Mouse (Mus musculus) skeletal muscle tissue, adult 2 months (tissue): ENCODE measurements at regions not wholly inside any gene's neighbourhood (a gene's known extent, or its start where the extent isn't known, plus 50 kb on each side); places are given as distances from the start of the nearest gene placed in this dataset.

Experiments used
- DNase-seq: peaks from one replicate; pipeline ENCODE4 v3.0.0-alpha.2; 2012; ENCODE audit warnings: low read depth, low spot score

DNA sequence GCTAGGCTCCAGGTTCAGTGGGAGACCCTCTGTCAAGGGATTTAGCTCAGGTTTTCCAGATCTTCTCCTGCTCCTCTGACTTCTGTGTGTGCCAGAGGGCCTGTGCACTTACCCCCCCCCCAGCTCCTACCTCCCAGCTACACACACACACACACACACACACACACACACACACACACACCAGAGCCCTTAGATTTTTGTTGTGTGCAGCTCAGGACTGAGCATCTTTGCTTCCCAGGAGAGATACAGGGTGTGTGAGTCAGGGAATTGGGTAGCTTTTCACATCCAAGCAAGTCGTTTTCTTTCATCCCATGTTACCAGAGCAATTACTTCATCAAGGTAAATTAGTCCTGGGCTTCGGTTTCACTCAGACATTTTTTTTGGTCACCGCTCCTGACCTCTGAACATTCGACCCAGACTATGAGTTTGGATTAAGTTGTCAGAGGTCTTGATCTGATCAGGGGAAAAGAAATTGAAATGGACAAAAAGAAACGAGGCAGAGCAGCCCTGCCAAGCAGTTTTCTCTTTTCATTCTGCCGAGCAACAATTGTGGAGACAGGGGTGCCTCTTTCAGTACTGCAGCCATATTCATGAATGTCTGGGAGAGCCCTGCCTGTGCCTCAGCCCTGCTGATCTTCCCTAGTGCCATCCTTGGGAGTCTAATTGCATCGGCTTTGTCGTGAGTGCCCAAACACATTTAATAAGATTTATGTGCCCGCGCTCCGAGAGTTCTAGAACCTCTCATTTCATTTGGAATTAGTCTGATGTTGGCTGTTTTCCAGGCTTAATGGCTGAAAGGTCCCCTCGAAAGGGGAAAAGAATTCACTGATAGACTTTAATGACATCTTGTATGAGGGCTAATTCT, 241.3 kb downstream of the 1500009L16Rik start:
- DNase-seq, result no peak

DNA sequence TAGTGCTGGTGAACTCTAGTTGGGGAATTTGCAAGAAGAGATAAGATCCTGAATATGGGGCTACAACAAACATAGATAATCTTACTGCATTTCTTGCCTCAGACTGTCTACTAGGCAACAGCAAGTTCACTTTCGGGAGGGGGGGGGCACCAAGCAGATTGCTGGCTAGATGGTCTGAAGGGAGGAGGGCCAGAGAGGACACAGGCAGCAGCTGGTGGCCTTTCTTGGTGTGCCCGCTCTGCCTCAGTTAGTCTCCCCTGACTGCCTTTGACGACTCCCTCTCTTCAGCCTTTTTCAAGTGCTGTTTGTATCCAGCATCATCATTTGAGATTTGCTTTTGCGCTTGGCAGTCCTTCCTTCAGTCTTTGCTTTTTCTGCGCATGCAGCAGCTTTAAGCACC, 242.2 kb downstream of the 1500009L16Rik start:
- DNase-seq, result no peak

DNA sequence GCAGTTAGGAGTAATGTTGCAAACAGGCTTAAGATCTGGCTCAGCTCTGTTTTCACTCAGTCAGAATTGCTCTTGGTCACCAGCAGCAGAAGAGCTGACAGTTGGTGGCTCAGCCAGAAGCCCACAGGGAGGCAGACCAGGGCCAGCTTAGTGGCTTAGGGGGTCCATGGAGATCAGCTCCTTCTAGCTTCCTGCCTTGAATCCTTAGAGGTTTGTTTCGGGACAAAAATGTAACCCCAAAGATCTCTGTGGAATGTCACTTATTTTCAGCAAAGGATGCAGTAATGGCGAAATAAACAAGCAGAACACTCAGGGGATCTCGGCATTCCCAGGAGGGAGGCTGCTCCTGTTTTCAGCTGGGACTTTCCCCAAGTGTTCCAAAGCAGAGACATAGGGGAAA, 247.8 kb downstream of the 1500009L16Rik start:
- no peak for DNase-seq

DNA sequence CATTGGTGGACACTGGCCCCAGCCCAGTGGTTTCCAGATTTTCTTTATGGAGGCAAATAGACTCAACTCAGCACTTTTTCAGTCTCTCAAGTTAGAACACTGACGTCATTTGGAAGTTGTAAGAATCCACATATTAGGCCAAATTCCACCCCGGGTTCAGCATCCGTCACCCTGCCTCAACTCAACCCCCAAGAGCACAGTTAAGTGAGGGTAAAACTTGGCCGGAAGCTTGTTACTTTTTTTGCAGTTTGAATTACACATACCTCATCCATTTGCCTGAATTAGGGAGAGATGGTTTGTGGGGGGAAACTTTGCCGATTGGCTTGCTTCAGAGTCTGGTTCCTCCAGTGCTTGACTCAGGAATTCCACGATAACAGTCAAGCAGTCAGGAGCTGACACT, 251.9 kb downstream of the 1500009L16Rik start:
- DNase-seq, result peak; percentile 50

DNA sequence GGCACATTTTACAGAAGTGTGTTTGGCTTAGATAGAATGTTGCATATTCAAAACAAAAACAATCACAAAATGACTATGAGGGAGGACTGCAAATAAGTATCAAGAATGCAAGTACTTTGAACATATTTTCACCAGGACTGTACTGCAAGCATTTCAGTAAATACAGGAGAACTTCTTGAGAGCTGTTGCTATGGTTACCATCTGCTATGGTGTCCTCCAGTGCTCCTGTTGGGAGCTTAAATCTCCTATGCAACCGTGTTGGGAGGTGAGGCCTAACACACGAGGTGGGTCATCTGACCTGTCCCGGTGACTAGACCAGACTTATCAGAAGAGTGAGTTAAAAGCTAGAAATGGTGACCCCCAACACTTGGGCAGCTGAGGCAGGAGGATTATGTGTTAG, 253.9 kb downstream of the 1500009L16Rik start:
- DNase-seq, result no peak

DNA sequence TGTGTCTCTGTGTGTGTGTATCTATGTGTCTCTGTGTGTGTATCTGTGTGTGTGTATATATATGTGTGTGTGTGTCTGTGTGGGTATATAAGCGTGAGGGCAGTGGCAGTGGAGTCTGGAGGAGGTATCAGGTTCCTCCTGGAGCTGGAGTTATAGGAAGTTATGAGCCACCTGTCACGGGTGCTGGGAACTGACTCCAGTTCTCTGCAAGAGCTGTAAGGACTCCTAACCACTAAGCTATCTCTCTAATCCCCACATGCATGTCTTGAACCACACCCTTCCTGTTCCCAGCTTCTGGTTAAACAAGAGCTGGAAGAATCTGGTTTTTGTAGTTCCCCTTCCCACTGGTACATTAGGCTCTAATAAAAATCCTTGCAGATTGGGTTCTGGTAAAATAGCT, 257.3 kb downstream of the 1500009L16Rik start:
- no peak for DNase-seq

DNA sequence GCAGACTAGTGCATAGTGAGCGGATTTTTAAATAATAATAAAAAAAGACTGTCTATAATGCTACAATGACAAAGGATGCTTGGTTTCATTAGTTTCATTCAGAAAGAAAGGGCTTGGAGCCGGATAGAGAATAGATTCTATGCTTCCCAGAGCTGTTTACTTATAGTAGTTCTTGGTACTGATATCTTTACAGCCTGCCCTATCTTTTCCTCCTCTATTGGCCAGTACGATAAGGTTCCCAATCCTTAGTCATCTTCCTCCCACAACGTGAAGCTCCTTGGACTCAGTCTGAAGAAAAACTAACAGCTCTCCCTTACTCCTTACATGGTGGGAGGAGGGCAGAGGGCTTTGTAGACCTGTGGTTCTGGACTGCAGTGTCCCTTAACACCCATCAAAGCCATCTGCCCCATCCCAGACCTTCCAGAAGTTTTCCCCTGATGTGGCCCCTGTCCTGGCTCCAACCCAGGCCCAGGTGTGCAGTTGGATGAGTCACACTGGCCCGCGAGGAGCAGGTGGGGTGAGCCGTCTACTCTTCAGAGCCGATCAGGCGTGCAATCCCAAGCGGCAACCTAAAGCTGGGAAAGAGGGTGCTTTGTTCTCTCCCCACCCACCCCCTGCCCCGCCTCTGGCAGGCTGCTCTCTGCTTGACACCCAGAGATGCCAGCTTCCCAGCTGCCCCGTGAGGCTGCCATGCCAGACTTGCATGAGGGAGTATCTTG, 262.2 kb downstream of the 1500009L16Rik start:
- no peak for DNase-seq

DNA sequence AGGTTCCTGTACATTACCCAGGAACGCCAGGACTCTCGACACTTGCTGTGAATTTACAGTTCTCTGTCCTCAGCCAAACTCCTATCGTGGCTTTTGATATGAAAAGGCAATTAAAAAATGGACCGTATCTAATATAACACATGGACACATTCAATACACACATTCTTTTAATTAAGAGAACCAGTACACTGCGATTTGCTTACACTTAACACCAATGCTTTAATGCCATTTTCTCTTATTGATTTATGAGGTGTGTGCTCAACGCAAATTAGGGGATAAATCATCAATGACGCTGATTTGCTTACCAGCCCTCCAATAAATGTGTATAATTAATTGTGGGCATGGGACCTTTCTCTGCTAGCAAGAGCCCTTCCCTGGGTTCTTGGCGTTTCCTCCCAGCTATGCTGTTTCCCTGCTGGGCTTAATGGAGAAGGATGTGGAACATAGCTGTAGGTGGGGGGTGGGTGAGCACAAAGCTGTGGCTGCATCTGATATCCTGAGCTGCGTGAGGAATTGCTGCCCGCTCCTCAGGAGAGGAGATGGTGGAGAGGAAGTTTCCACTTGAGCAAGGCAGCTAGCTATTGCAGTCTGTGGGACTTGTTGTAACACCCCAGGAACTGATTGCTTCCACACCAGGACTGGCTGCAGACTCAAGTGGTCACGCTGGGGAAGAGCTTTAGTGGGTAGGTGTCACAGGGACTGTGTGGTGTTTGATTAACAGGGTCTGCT, 270.1 kb downstream of the 1500009L16Rik start:
- DNase-seq, result no peak

DNA sequence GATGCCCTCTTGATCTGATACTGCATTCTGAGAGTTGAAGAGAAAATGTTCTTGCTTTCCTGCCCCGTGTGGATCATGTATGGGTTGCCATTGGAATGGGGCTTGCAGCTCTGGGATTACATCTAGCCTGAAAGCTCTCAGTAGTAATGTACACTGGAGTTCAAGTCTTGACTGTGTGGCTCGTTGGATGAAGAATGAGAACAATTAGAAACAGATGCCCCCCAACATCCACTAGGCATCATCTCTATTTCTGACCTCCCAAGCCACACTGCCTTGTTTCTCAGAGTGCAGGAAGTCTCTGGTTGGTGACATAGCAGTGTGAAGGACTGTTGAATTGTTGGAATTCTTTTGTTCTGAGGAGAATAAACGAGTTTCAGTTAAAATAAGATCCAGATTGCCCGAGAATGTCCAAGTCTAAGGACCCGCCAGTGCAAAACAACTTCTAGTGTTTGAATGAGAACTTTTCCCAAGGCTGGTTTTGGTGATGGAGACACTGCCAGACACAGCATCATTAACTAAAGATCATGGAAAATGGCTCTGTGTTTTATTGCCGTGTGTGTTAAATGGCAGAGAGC, 272.4 kb downstream of the 1500009L16Rik start:
- no peak for DNase-seq

DNA sequence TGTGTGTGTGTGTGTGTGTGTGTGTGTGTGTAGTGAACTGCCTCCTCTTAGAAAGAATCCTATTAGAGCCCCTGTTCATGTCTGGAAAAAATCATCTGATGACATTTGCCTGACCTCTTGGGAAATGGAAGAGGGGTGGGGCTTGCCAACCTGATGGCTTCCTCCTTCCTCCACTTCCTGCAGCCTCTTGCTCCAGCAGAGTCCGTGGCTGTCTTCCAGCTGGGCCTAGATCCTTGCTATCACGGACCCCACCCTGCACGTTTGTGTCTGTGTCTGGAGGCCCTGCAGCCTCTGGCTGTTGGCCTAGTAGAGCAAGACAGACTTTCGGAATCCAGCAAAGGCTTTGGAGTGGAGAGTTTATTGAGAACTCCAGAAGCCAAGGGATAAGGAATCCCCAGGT, 273.2 kb downstream of the 1500009L16Rik start:
- DNase-seq, result peak; percentile 69

DNA sequence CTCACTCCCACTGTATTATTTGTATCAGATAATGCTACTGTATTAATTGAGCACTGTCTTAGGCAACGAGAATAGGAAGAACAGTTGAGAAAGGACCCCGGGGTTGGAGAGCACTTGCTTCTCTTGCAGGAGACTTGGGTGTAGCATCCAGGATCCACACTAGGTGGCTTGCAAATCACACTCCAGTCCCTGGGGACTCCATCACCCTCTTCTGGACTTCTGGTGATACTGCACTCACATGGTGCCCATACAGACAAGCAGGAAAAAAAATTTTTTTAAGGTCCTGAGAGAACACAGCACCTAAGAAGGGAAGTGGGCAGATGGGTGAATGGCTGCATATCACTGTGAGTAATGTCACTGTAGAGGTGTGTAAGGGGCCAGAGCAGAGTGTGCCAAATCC, 273.8 kb downstream of the 1500009L16Rik start:
- no peak for DNase-seq

DNA sequence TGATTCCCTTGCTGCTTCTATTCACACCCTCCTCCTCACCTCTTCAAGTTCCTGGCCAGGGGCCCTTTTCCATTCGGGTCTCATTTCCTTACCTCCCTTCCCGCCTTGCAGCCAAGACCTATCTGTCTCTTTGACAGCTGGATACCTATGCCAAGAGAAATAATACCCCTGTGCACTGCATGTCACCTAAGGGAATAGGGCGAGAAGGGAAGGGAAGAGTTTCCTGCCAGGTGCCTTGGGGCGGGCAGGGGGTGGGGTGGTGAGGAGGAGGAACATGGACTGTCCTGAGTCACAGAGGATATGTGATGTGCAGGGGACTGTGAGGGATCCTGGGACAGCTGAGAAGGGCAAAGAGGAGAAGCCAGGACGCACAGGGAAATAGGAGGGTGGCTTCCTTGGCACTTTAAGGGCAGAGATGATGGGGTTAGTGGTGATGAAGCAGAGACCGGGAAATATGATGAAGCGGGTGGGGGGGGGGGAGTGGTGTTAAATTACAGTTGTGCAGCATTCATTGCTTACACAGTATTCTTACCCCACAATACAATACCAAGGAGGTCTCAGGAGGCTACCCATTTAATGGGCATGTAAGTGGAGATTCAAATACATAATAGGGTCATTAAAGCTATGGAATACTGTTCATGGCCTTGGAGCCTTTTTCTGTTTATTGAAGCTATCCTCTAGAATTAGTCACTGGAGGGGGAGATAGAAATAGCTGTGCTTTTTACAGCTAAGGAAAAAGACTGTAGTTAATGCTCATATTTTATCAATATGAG, 278.0 kb downstream of the 1500009L16Rik start:
- DNase-seq, result peak; percentile 66

DNA sequence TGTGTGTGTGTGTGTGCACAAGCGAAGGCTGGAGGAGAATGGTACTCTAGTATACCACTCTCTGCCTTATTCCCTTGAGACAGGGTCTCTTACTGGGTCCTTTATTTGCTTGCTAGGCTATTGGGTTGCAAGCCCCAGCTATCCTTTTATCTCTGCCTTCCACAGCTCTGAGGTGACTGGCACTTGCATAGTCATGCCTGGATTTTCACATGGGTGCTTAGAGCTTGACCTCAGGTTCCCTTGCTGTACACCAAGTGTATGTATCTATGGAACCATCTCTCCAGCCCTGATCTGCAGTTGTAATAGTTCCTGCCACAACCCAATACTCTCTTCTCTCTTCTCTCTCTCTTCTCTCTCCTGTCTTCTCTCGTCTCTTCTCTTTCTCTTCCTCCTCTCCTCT, 280.1 kb downstream of the 1500009L16Rik start:
- DNase-seq, result no peak

DNA sequence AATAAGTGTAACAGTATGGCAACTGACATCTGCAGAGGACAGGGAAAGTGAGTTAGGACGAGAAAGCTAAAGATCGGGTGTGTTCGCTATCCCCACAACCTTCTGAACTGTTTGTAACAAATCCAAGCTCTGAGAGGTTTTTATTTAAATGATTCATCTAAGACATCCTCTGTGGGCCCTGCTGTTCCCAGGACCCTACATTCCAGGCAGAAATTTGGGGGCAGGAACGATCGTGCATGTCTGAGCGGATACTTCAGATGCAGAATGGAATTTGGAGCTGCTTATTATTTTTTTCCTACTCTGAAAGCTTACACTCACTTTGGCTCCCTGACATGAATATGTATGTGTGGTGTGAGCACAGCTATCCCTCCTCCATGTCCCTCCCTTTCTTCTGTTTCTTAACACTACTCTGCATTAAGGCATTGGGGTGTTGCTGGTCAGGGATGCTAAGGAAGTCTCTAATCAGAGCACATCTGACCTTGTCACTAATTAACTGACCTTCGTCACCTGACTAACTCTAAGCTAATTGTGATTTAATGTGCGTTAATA, 281.0 kb downstream of the 1500009L16Rik start:
- no peak for DNase-seq

DNA sequence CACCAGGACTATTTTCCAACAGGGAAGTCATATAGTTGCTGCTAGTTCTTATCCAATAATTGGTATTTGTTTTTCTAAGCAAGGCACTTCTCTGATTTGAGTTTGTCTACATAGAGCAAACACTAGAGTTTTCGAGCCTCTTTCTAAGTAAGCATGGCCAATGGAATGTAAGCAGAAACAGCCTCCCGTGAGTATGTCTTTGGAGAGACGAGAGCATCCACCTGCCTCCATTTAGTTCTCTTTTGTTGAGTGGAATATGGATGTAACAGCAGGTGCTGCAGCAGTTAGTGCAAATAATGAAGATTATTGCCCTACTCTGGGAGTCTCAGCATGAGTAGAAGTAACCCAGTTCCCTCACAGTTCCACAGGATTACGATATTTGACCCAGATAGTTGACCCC, 286.3 kb downstream of the 1500009L16Rik start:
- DNase-seq, result no peak

DNA sequence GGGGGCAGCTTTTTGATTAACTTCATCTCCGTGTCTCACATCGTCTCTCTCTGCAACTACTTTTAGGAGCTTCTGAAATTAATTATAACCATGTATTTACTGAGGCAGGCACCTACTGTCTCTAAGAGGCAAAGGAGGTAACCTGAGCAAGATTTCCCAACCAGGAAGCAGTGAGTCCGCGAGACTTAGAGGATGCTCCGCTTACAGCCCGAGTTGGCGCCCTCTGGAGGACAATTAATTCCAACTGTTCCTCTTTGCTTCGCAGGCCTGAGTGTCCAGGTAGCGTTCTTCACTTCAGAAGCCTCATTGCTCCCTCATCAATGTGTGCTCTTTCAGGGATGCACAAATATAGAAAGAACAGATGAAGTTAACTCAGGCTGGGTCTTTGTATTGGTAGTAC, 296.7 kb downstream of the 1500009L16Rik start:
- DNase-seq, result peak; percentile 31

DNA sequence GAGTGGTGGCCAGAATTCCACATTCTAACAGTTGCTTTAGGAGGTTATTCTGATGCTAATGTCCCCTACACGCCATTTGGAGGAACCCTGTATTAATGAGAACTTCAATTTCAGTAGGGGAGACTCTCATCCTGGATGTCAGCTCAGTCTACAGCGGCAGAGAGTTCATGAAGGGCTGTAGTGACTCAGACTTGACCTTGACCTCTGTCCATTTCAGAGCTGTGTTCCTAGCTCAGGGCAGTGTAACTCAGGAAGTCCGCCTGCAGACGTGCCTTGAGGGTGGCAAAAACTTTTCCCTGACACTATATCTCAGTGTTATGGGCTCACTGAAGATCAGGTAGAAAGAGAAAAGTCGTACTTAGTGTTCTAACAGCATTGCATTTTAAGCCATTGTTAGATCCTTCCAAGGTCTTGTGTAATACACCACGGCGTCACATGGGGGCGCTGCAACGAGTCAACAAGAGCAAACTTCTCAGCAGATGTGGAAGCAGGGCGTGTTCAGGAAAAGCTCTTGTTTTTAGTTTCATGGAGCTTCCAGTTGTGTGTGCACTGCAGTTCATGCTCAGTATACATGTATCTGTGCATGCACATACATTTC, 297.5 kb downstream of the 1500009L16Rik start:
- peak; percentile 30 for DNase-seq

DNA sequence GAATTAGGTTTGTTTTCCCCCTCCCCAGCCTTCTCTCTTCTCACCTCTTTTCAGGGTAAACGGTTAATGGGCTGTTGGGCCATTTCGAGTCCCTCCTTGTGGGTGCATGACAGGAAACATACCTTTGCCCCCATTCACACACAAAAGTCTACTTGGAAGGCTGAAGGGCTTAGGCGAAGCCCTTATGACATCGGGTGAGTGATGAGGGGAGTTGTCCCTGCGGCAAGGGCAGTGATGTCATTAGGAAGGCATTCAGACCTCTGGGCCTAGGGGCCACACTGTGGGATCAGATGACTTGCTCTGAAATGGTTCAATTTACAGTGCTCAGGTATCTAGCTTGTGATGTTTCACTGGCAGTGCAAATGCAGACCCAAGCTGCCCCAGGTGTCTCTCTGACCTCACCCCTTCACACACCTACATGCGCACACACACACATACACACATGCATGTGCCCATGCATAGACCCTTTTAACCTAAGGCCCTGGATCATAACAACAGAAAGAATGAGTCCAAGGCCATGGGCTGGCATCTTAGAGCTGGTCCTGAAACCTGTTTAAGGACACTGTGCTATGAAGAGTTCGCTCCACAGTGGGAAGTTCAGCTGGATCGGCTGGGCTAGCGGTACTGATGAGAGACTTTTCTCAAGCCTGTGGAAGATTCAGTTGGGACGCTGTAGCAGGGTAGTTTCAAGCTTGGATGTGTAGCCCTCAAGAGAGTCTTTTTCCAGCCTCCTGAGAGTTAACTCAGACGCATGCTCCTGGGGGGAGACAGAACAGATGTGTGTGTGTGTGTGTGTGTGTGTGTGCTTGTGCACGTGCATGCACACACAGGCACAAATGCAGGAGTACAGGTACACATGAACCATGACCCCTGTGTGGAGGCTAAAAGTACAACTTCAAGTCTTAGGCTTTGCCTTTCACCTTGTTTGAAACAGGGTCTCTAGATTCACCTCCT, 298.8 kb downstream of the 1500009L16Rik start:
- DNase-seq, result no peak

DNA sequence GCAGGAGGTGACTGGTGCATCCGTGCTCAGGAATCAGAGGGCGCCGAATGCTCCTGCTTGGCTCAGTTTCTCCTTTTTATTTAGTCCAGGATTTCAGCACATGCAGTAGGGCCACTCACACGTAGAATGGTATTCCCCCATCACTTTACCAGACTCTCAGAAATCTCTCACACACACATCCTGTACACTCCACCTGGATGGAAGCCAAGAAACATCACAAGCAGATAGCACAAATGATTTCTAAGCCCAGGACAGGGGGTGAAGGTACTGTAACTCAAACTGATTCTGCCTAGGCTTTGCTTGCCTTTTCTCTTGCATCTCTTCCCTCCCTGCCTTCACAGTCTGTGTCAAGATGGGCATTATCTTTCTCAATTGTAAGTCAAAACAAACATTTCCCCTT, 301.6 kb downstream of the 1500009L16Rik start:
- no peak for DNase-seq
